Mouse (Mus musculus) embryonic facial prominence, embryonic 13.5 days (tissue): ENCODE data around the gene Gng10. TPM values are rescaled to one million over a fixed set of nuclear protein-coding genes. Genes with fewer than 3 reads are reported as not detected.

ENCODE experiments used
- ATAC-seq: fragments of 200-750 bp; cut with Nextera tagmentation; 2 replicates; pipeline ENCODE4 v1.8.0; 2017; ENCODE audit warnings: low read depth; ENCODE audit not compliant: insufficient number of reproducible peaks, insufficient read depth, low FRiP score, low TSS enrichment
- H3K27ac ChIP-seq: fragments of 300-500 bp; sonication (generic); 2 replicates; pipeline ENCODE4 v1.5.1; 2015; ENCODE audit warnings: moderate library complexity, mild to moderate bottlenecking, inconsistent platforms
- H3K27me3 ChIP-seq: fragments of 300-500 bp; sonication (generic); 2 replicates; pipeline ENCODE4 v1.6.1; 2015; ENCODE audit warnings: mild to moderate bottlenecking, inconsistent platforms
- H3K36me3 ChIP-seq: fragments of 300-500 bp; sonication (generic); 2 replicates; pipeline ENCODE4 v1.6.1; 2015; ENCODE audit warnings: mild to moderate bottlenecking, inconsistent platforms
- H3K4me1 ChIP-seq: fragments of 300-500 bp; sonication (generic); 2 replicates; pipeline ENCODE4 v1.6.1; 2015; ENCODE audit warnings: inconsistent platforms
- H3K4me2 ChIP-seq: fragments of 300-500 bp; sonication (generic); 2 replicates; pipeline ENCODE4 v1.6.1; 2015; ENCODE audit warnings: moderate library complexity, mild to moderate bottlenecking, inconsistent platforms
- H3K4me3 ChIP-seq: fragments of 300-500 bp; sonication (generic); 2 replicates; pipeline ENCODE4 v1.5.1; 2015; ENCODE audit warnings: mild to moderate bottlenecking, inconsistent platforms
- H3K9ac ChIP-seq: fragments of 300-500 bp; sonication (generic); 2 replicates; pipeline ENCODE4 v1.6.1; 2015; ENCODE audit warnings: mild to moderate bottlenecking, inconsistent platforms
- H3K9me3 ChIP-seq: fragments of 300-500 bp; sonication (generic); 2 replicates; pipeline ENCODE4 v1.6.1; 2016; ENCODE audit warnings: inconsistent platforms
- WGBS: fragments of 180-500 bp; shearing (Covaris S2); methylation state at CpG from one replicate; pipeline ENCODE4 v1.1.7; 2015; ENCODE audit warnings: mixed read lengths; 5-methylcytosine and 5-hydroxymethylcytosine counted together
- polyA plus RNA-seq: library from polyadenylated mRNA; unstranded; fragments of >200 nt; fragmentation: Nextera tagmentation; extraction: Ambion mirVana; gene quantifications from 2 replicates; pipeline ENCODE4 v1.2.1, GENCODE M21; 2015

Gng10 gene
- polyA plus RNA-seq, 1 experiment from 2014 or later: 197 TPM

DNA sequence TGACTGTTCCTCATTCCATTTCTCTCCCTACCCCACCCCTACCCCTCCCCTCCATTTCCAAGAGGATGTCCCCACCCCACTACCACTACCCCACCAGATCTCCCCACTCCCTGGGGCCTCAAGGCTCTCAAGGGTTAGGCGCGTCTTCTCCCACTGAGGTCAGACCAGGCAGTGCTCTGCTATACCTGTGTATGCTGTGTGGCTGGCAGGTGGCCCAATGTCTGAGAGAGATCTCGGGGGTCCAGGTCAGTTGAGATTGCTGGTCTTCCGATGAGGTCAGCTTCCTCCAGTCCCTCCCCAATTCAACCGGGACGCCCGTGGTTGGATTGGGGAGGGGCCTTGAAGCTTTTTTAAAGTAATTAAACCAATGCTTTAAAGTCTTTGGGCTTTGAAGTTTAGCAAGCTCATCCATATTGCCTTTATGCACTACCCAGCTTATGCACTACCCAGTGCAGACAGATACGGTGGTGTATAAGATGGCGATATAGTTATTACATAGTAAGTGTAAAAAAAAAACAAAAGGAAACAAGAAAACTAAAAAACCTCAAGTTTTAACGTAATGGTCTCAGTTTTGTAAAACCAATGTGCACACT lies 467 bp upstream of the Gng10 start:
- WGBS: 73% methylated on average over 10 of the region's 10 CpGs
- Histone ChIP-seq H3K4me2 (peak overlapping the region; percentile 65), H3K4me1 (peaks cover 11% of the 10 kb centered on the region), H3K27ac (peak overlapping the region; percentile 85; the same call in 1 of the 2 replicates), H3K4me3 (peak overlapping the region; percentile 71), H3K36me3 (peaks cover 14% of the 10 kb centered on the region), H3K9ac (no peak overlapping the region), H3K27me3 (no peaks in the 10 kb centered on the region), H3K9me3 (no peaks in the 10 kb centered on the region)
- no peak for ATAC-seq

DNA sequence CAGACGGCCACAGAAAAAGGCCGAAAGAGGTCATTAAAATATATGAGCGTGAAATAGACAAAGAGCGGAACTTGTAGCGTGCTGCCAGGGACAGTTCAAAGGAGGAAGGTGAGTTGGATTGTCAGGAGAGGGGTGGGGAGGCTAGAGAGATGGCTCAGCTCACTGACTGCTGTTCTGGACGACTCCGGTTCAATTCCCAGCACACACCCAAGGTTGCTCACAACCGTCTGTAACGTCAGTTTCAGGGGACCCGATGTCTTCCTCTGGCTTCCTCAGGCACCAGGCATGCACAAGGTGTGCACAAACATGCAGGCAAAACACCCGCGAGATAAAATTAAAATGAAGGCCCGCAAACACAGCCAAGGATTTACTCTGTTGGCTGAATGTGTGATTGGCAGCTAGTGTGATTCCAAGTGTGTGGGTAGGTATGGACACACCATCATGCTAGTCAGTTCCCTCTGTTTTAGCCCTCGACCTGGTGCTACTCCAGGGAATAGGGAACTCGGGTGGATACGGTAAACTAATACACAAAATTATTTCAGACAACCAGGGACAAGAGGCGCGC lies 980 bp downstream of the Gng10 start:
- ATAC-seq: no peak
- 53% methylated on average over 18 of the region's 18 CpGs for WGBS
- H3K9me3 ChIP-seq: no peaks in the 10 kb centered on the region

DNA sequence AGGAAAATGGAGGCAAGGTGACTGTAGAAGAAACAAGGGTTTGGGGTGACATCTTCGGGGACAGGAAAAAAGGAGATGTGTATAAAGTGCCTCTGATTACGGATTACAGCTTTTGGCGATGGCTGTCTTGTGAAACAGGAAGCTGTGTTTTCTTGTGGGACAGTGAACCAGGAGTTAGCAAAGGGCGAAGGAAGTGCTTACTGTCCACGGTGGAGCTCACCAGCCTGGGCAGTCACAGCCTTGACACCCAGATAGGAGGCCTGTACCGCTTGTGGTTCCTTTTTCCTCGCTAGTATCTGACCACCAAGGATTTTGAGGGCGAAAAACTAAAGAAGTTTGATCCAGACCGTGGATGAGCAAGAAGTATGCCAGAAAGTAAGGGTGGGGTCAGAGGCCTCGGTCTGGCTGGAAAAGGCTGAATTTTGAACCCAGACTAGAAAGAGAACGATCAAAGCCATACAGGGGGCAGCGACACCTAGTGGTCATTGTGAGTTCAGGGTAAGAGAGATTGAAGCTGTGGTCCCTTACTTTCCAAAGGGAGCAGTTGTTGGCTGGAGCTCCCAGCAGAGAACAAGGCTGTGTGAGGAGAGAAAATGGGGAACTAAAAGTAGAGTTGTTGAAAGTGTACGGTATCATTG lies 1.7 kb downstream of the Gng10 start:
- no peak overlapping the region for H3K9ac ChIP-seq
- H3K4me2 ChIP-seq: peak overlapping the region; percentile 65
- peaks cover 31% of the 10 kb centered on the region for H3K36me3 ChIP-seq
- no peaks in the 10 kb centered on the region for H3K27me3 ChIP-seq
- no peak overlapping the region for H3K27ac ChIP-seq
- H3K4me3 ChIP-seq: 0 out of 2 replicates have a peak overlapping the region, but pooled peaks have one; percentile 0
- H3K9me3 ChIP-seq: no peaks in the 10 kb centered on the region
- peaks cover 11% of the 10 kb centered on the region for H3K4me1 ChIP-seq
- no peak for ATAC-seq
- WGBS: 44% methylated on average over 13 of the region's 13 CpGs

More for the DNA sequence above, 980 bp downstream of the Gng10 start:
- Histone ChIP-seq H3K4me2 (peak overlapping the region; percentile 65), H3K27me3 (no peaks in the 10 kb centered on the region), H3K27ac (peak overlapping the region; percentile 85; the same call in 1 of the 2 replicates), H3K36me3 (peaks cover 28% of the 10 kb centered on the region), H3K9ac (peak overlapping the region; percentile 92), H3K4me3 (peak overlapping the region; percentile 71), H3K4me1 (peaks cover 11% of the 10 kb centered on the region)

DNA sequence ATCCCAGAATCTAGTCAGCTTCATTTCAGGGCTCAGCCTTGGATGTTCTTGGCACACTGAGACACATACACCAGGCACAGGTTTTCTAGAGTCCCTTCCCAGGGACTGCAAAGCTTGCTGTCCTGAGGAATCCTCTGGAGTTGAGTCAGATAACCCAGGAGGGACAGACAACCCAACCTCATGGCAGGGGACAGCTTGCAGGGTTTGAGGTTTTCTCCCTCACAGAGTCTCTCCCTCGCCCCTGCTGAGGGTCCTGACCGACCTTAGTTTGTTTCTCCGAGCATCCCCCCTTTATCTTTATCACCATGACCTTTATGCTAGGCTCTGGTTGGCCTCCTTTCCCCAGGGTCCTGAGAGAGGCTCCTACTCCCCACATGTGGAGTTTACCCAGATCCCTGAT lies 2.6 kb downstream of the Gng10 start:
- H3K4me3 ChIP-seq: no peak overlapping the region

DNA sequence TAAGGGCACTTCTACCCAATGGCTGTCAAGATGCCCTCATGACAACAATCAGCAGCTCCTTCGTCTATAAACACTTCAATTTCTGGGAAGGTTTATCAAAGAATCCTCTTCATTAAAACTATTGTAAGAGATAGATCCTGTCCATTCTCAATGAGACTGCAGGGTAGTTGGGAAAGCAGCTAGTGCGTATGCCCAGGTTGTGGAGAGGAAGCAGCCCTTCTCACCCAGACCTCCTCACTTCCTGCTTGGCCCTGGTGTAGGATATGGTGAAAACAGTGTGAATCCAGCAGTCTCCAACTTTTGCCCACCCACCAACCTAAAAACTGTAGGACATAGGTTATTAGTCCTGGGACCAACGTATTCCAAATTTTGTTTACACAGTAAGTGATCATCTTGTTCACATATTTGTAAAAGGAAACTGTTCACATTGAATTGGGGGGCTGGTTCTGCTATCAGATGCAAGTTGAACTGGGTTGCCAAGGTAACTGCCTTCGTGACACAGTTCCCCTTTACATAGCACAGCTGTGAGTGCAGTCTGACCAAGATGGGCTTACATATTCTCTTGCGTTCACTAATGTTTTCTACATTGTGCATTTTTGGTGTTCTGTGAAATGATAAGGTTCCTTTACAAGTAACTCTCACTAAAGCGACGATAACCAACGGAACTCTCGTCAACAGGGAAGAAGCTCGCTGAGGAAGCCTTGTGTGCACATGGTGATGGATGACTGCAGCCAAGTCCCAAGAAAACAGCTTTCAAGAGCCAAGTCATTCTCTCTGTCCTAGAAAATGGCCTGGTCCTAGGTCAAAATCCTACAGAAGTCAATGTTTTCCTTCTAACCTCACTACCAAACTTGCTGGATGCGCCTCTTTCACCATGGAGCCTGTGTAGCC lies 5.8 kb downstream of the Gng10 start:
- no peak for ATAC-seq
- WGBS: 92% methylated on average over 11 of the region's 11 CpGs
- Histone ChIP-seq H3K36me3 (peaks cover 50% of the 10 kb centered on the region), H3K27ac (no peak overlapping the region), H3K27me3 (no peaks in the 10 kb centered on the region), H3K4me3 (no peak overlapping the region), H3K4me2 (no peak overlapping the region), H3K4me1 (peaks cover 11% of the 10 kb centered on the region), H3K9ac (no peak overlapping the region), H3K9me3 (no peaks in the 10 kb centered on the region)

More for the DNA sequence above, 2.6 kb downstream of the Gng10 start:
- Histone ChIP-seq H3K9me3 (no peaks in the 10 kb centered on the region), H3K9ac (no peak overlapping the region), H3K27me3 (no peaks in the 10 kb centered on the region), H3K27ac (no peak overlapping the region), H3K4me1 (peaks cover 11% of the 10 kb centered on the region), H3K36me3 (peaks cover 38% of the 10 kb centered on the region), H3K4me2 (no peak overlapping the region)
- 76% methylated on average over 3 of the region's 3 CpGs for WGBS
- no peak for ATAC-seq

DNA sequence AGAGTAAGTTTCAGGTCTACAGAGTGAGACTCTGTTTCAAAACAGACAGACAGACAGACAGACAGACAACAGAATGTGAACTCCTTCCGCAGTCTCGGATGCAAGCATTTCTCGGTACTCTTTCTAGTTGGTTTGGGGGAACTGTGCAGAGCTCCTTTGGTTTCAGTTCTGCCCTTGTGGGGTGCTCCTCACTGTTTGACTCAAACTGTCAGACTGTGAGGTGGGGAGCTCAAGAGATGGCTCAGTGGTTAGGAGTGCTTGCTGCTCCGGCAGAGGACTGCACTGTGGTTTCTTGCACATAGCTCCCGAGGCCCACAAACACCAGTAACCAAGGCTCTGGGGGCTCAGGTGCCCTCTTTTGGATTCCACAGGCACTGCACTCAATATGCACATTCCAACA lies 8.2 kb downstream of the Gng10 start:
- no peak overlapping the region for H3K4me3 ChIP-seq
- H3K27ac ChIP-seq: no peak overlapping the region
- no peaks in the 10 kb centered on the region for H3K9me3 ChIP-seq
- H3K27me3 ChIP-seq: no peaks in the 10 kb centered on the region
- peaks cover 50% of the 10 kb centered on the region for H3K36me3 ChIP-seq
- H3K4me2 ChIP-seq: no peak overlapping the region
- 96% methylated on average over 5 of the region's 5 CpGs for WGBS
- H3K4me1 ChIP-seq: no peaks in the 10 kb centered on the region
- ATAC-seq: no peak
- no peak overlapping the region for H3K9ac ChIP-seq

DNA sequence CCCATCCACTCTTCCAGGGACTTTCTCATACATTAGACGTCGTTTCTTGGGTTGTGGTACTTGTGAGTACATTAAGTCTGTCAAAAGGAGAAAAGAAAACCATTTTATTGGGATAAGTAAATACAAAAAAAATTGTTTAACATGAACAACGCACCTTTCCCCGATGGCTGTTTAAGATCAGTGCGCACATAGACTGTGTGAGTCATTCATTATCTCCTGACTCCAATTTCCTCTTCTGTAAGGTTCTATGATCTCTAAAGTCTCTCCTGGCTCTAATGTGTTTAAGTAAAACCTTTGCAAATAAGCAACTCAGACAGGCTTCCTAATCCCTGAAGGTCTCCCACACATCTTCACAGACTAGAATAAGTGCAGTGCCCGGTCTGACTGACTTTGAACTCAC lies 9.0 kb downstream of the Gng10 start:
- 84% methylated on average over 6 of the region's 6 CpGs for WGBS
- H3K36me3 ChIP-seq: peaks cover 42% of the 10 kb centered on the region
- H3K4me2 ChIP-seq: no peak overlapping the region
- no peaks in the 10 kb centered on the region for H3K4me1 ChIP-seq
- ATAC-seq: no peak
- no peak overlapping the region for H3K27ac ChIP-seq
- no peak overlapping the region for H3K9ac ChIP-seq
- no peak overlapping the region for H3K4me3 ChIP-seq
- H3K9me3 ChIP-seq: no peaks in the 10 kb centered on the region
- no peaks in the 10 kb centered on the region for H3K27me3 ChIP-seq

DNA sequence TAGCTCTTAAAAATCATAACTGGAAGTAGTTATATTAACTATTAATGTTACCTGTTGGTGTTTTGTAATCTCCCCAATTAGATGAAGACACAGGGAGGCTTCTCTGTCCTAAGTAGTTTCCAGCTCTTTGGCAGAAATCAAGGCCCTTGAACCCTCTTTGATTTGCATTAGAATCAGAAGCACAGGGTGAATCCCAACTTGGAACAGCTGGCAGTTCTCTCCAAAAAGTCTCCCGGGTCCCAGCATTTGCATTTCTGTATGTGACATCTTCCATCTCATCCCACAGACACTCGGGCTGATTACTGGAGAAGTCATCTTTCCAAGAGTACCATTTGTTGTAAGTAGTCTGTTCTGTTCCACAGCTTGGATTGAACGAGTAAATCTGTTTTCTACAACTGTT lies 12.3 kb downstream of the Gng10 start:
- Histone ChIP-seq H3K4me1 (no peaks in the 10 kb centered on the region), H3K27ac (no peak overlapping the region), H3K36me3 (peaks cover 13% of the 10 kb centered on the region), H3K9me3 (no peaks in the 10 kb centered on the region), H3K9ac (no peak overlapping the region), H3K4me3 (no peak overlapping the region), H3K4me2 (no peak overlapping the region), H3K27me3 (no peaks in the 10 kb centered on the region)
- 44% methylated on average over 3 of the region's 3 CpGs for WGBS
- ATAC-seq: no peak

DNA sequence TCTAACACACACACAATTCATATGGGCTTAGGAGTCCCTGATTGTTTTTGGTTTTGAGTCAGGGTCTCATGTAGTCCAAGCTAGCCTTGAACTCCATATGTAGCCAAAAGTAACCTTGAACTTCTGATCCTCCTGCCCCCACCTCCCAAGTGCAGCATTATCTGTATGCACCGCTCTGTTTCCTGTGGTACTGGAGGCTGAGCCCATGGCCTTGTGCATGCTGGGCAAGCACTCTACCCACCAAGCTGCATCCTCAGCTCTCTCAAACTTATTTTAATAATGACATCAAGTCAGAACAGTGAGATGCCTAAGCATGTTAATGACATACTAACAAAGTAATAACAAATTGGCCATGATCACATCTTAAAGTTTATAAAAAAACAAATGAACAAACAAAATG lies 16.2 kb downstream of the Gng10 start:
- Histone ChIP-seq H3K27me3 (no peaks in the 10 kb centered on the region), H3K4me1 (no peaks in the 10 kb centered on the region), H3K4me2 (no peak overlapping the region), H3K36me3 (no peaks in the 10 kb centered on the region), H3K27ac (no peak overlapping the region), H3K4me3 (no peak overlapping the region), H3K9me3 (no peaks in the 10 kb centered on the region), H3K9ac (no peak overlapping the region)
- ATAC-seq: no peak
- 100% methylated on average over 1 of the region's 1 CpGs for WGBS

DNA sequence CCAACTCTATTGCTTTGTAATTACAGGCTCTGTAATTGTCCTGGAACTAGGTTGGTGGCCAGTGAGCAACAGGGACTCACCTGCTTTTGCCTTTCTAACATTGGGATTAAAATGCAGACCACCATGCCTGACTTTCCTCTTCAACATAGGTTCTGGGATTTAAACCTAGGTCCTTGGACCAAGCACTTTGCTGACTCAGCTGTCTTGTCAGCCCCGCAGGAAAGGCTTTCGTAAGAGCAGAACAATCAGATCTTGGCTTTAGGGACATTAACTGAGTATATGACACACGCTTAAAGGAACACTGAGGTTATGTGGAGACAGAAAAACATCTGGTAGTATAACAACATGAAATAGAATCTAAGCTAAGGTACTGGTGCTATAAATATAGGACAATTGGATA lies 23.0 kb downstream of the Gng10 start:
- Histone ChIP-seq H3K9me3 (no peaks in the 10 kb centered on the region), H3K9ac (no peak overlapping the region), H3K27ac (no peak overlapping the region), H3K4me3 (no peak overlapping the region), H3K36me3 (no peaks in the 10 kb centered on the region), H3K27me3 (no peaks in the 10 kb centered on the region), H3K4me2 (no peak overlapping the region), H3K4me1 (no peaks in the 10 kb centered on the region)
- ATAC-seq: no peak
- 71% methylated on average over 3 of the region's 3 CpGs for WGBS

DNA sequence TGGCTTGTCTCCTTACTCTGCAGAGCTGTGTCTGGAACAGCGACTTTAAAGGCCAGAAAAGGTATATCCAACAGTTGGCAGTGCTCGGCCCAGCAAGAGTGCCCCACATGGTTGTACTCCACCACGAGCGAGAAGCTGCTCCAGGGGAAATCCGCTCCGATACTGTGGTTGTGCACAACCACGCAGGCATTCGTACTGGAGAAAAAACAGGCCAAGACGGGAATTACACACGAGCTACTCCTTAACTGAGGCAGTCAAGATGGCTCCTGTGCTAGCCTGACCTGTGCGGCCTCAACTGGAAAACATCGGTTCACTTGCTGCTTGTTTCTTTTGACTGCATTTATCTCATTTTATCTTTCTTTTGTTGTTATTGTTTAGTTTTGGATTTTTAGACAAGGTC lies 27.6 kb downstream of the Gng10 start:
- Histone ChIP-seq H3K9ac (no peak overlapping the region), H3K27me3 (no peaks in the 10 kb centered on the region), H3K9me3 (no peaks in the 10 kb centered on the region; the same call in 1 of the 2 replicates), H3K27ac (no peak overlapping the region), H3K36me3 (no peaks in the 10 kb centered on the region), H3K4me3 (no peak overlapping the region), H3K4me1 (no peaks in the 10 kb centered on the region), H3K4me2 (no peak overlapping the region)
- ATAC-seq: no peak
- 69% methylated on average over 12 of the region's 12 CpGs for WGBS
